Mouse (Mus musculus) heart, postnatal 0 days (tissue): ENCODE data around the gene Nrtn. TPM values are rescaled to one million over a fixed set of nuclear protein-coding genes. Genes with fewer than 3 reads are reported as not detected.

Experiments used
- ATAC-seq: fragments of 200-750 bp; cut with Nextera tagmentation; 2 replicates; pipeline ENCODE4 v1.8.0; 2017; ENCODE audit warnings: low read depth, moderate number of reproducible peaks, moderate library complexity; ENCODE audit not compliant: insufficient read depth
- DNase-seq: peaks from one replicate; pipeline ENCODE4 v3.0.0-alpha.2; 2016; ENCODE audit warnings: low spot score
- H3K27ac ChIP-seq: fragments of 300-500 bp; sonication (generic); 2 replicates; pipeline ENCODE4 v1.5.1; 2014; ENCODE audit warnings: low read depth, mild to moderate bottlenecking
- H3K27me3 ChIP-seq: fragments of 300-500 bp; sonication (generic); 2 replicates; pipeline ENCODE4 v1.6.1; 2014; ENCODE audit warnings: low read length, mixed read lengths; ENCODE audit not compliant: control insufficient read depth, insufficient read depth
- H3K36me3 ChIP-seq: fragments of 300-500 bp; sonication (generic); replicated peaks from 2 replicates; pipeline ENCODE4 v1.6.1; 2014; ENCODE audit warnings: low read length, mixed read lengths; ENCODE audit not compliant: control insufficient read depth, insufficient read depth
- H3K4me1 ChIP-seq: fragments of 300-500 bp; sonication (generic); 2 replicates; pipeline ENCODE4 v1.6.1; 2014; ENCODE audit warnings: antibody characterized with exemption; ENCODE audit not compliant: control insufficient read depth, insufficient read depth
- H3K4me2 ChIP-seq: fragments of 300-500 bp; sonication (generic); 2 replicates; pipeline ENCODE4 v1.6.1; 2014; ENCODE audit warnings: low read depth, mild to moderate bottlenecking, low read length, moderate library complexity
- H3K4me3 ChIP-seq: fragments of 300-500 bp; sonication (generic); 2 replicates; pipeline ENCODE4 v1.5.1; 2014; ENCODE audit warnings: low read depth, low read length
- H3K9ac ChIP-seq: fragments of 300-500 bp; sonication (generic); replicated peaks from 2 replicates; pipeline ENCODE4 v1.6.1; 2014; ENCODE audit warnings: low read depth, low read length, mixed read lengths
- H3K9me3 ChIP-seq: fragments of 300-500 bp; sonication (generic); replicated peaks from 2 replicates; pipeline ENCODE4 v1.6.1; 2016; ENCODE audit warnings: low read length; ENCODE audit not compliant: control insufficient read depth
- CTCF ChIP-seq: IDR thresholded peaks from 2 replicates; pipeline ENCODE4 v1.5.1; 2016; ENCODE audit warnings: antibody characterized with exemption, control low read depth, low read depth
- EP300 ChIP-seq: IDR thresholded peaks from 2 replicates; pipeline ENCODE4 v1.6.1; 2016; ENCODE audit warnings: antibody characterized with exemption, low read depth
- WGBS: fragments of 180-500 bp; shearing (Covaris S2); extraction: QIAGEN DNeasy Blood & Tissue Kit; methylation state at CpG from one replicate; pipeline ENCODE4 v1.1.7; 2014; 5-methylcytosine and 5-hydroxymethylcytosine counted together
- polyA plus RNA-seq: library from polyadenylated mRNA; unstranded; fragments of >200 nt; fragmentation: Nextera tagmentation; extraction: Ambion mirVana; gene quantifications from 2 replicates; pipeline ENCODE4 v1.2.1, GENCODE M21; 2015
- total RNA-seq: library from RNA; depleted of rRNA; stranded (reverse); fragments of >200 nt; gene quantifications from 2 replicates; pipeline ENCODE4 v1.2.3, GENCODE M21; 2014; ENCODE audit warnings: low replicate concordance; rRNA removed

The Nrtn gene
- total and polyA plus RNA-seq, 2 experiments from 2014 or later: 33.9 to 83.1 TPM

- Histone ChIP-seq H3K36me3 (peaks cover 98% of the 10 kb centered on the region), H3K9ac (no peak overlapping the region), H3K4me2 (no peak overlapping the region), H3K27me3 (no peaks in the 10 kb centered on the region), H3K9me3 (no peaks in the 10 kb centered on the region), H3K4me1 (no peaks in the 10 kb centered on the region), H3K4me3 (no peak overlapping the region), H3K27ac (no peak overlapping the region)
- no peak for TF ChIP-seq EP300
- 96% methylated on average over 1 of the region's 1 CpGs for WGBS
- DNase-seq: no peak
- ATAC-seq: no peak
These were observed 50.8 kb downstream of the Nrtn start for GRCm38 (mm10) chr17:56706515-56706914.

GRCm38 (mm10) chr17:56703038-56703437, 54.3 kb downstream of the Nrtn start:
- 57% methylated on average over 4 of the region's 4 CpGs for WGBS
- TF ChIP-seq EP300: no peak
- TF ChIP-seq CTCF: no peak
- Histone ChIP-seq H3K9me3 (no peaks in the 10 kb centered on the region), H3K27ac (no peak overlapping the region), H3K4me1 (no peaks in the 10 kb centered on the region), H3K27me3 (no peaks in the 10 kb centered on the region), H3K36me3 (peaks cover 97% of the 10 kb centered on the region), H3K4me2 (no peak overlapping the region), H3K9ac (no peak overlapping the region), H3K4me3 (no peak overlapping the region)
- DNase-seq: no peak
- ATAC-seq: no peak

Other genes with a start within 250 kb of the Nrtn start
- not detected in 2 replicates for gene Znrf4, start 245.1 kb downstream of the Nrtn start, total RNA-seq
- not detected in 2 replicates for gene Znrf4, start 245.1 kb downstream of the Nrtn start, polyA plus RNA-seq
- not detected in 2 replicates for gene Gm20219, start 203.1 kb downstream of the Nrtn start, total RNA-seq
- 0.08 and 0.30 TPM in 2 replicates for gene Gm20219, start 203.1 kb downstream of the Nrtn start, polyA plus RNA-seq
- gene Safb2, start 172.9 kb downstream of the Nrtn start, total RNA-seq: 16.4 and 63.4 TPM in 2 replicates
- gene Safb2, start 172.9 kb downstream of the Nrtn start, polyA plus RNA-seq: 22.9 and 24.9 TPM in 2 replicates
- gene Safb, start 172.7 kb downstream of the Nrtn start, total RNA-seq: 15.4 and 39.8 TPM in 2 replicates
- 52.9 and 55.5 TPM in 2 replicates for gene Safb, start 172.7 kb downstream of the Nrtn start, polyA plus RNA-seq
- 199 and 207 TPM in 2 replicates for gene 2410015M20Rik, start 147.8 kb downstream of the Nrtn start, total RNA-seq
- gene 2410015M20Rik, start 147.8 kb downstream of the Nrtn start, polyA plus RNA-seq: 527 and 554 TPM in 2 replicates
- gene Rpl36, start 144.1 kb downstream of the Nrtn start, total RNA-seq: 1,192 and 2,008 TPM in 2 replicates
- gene Rpl36, start 144.1 kb downstream of the Nrtn start, polyA plus RNA-seq: 1,600 and 1,704 TPM in 2 replicates
- 109 and 115 TPM in 2 replicates for gene Lonp1, start 130.6 kb downstream of the Nrtn start, total RNA-seq
- gene Lonp1, start 130.6 kb downstream of the Nrtn start, polyA plus RNA-seq: 43.6 and 46.4 TPM in 2 replicates
- not detected in 2 replicates for gene Catsperd, start 129.4 kb downstream of the Nrtn start, total RNA-seq
- gene Catsperd, start 129.4 kb downstream of the Nrtn start, polyA plus RNA-seq: 0.20 and 0.23 TPM in 2 replicates
- 60.9 and 64.7 TPM in 2 replicates for gene Ranbp3, start 84.2 kb downstream of the Nrtn start, total RNA-seq
- 38.8 and 40.6 TPM in 2 replicates for gene Ranbp3, start 84.2 kb downstream of the Nrtn start, polyA plus RNA-seq
- 892 and 948 TPM in 2 replicates for gene Ndufa11, start 39.8 kb downstream of the Nrtn start, total RNA-seq
- 1,914 and 1,978 TPM in 2 replicates for gene Ndufa11, start 39.8 kb downstream of the Nrtn start, polyA plus RNA-seq
- 15.1 and 16.3 TPM in 2 replicates for gene Vmac, start 39.5 kb downstream of the Nrtn start, total RNA-seq
- gene Vmac, start 39.5 kb downstream of the Nrtn start, polyA plus RNA-seq: 10.7 and 11.0 TPM in 2 replicates
- gene Dus3l, start 7.2 kb upstream of the Nrtn start, total RNA-seq: 25.8 and 28.9 TPM in 2 replicates
- 21.1 and 23.0 TPM in 2 replicates for gene Dus3l, start 7.2 kb upstream of the Nrtn start, polyA plus RNA-seq
- gene Prr22, start 12.7 kb upstream of the Nrtn start, total RNA-seq: 0.62 TPM in 1 of 2 replicates, not detected in the other
- 0.49 and 0.67 TPM in 2 replicates for gene Prr22, start 12.7 kb upstream of the Nrtn start, polyA plus RNA-seq
- gene Rfx2, start 73.5 kb upstream of the Nrtn start, total RNA-seq: 7.0 and 17.9 TPM in 2 replicates
- 2.6 and 3.5 TPM in 2 replicates for gene Rfx2, start 73.5 kb upstream of the Nrtn start, polyA plus RNA-seq
- gene Acsbg2, start 116.9 kb upstream of the Nrtn start, total RNA-seq: not detected in 2 replicates
- gene Acsbg2, start 116.9 kb upstream of the Nrtn start, polyA plus RNA-seq: 0.04 TPM in 1 of 2 replicates, not detected in the other
- not detected in 2 replicates for gene 1700061G19Rik, start 117.9 kb upstream of the Nrtn start, total RNA-seq
- gene 1700061G19Rik, start 117.9 kb upstream of the Nrtn start, polyA plus RNA-seq: 0.36 TPM in 2 replicates
- 29.8 and 48.5 TPM in 2 replicates for gene Mllt1, start 177.9 kb upstream of the Nrtn start, total RNA-seq
- 14.4 and 15.3 TPM in 2 replicates for gene Mllt1, start 177.9 kb upstream of the Nrtn start, polyA plus RNA-seq
- gene Acer1, start 224.6 kb upstream of the Nrtn start, total RNA-seq: not detected in 2 replicates
- 0.05 TPM in 1 of 2 replicates, not detected in the other for gene Acer1, start 224.6 kb upstream of the Nrtn start, polyA plus RNA-seq
- gene Clpp, start 232.8 kb upstream of the Nrtn start, total RNA-seq: 116 and 186 TPM in 2 replicates
- 119 and 124 TPM in 2 replicates for gene Clpp, start 232.8 kb upstream of the Nrtn start, polyA plus RNA-seq
- gene Alkbh7, start 239.8 kb upstream of the Nrtn start, total RNA-seq: 85.1 and 96.2 TPM in 2 replicates
- 83.8 and 89.1 TPM in 2 replicates for gene Alkbh7, start 239.8 kb upstream of the Nrtn start, polyA plus RNA-seq
- not detected in 2 replicates for gene Pspn, start 242.5 kb upstream of the Nrtn start, total RNA-seq
- gene Pspn, start 242.5 kb upstream of the Nrtn start, polyA plus RNA-seq: 0.27 TPM in 2 replicates